Mouse (Mus musculus): ENCODE results near the gene Sec24a. TPM values are rescaled to one million over a fixed set of nuclear protein-coding genes. Genes with fewer than 3 reads are reported as not detected.
"Not testable (repeated sequence)": the region's sequence is repeated elsewhere in the genome, so short reads cannot be mapped to it uniquely, and the experiment has no call there.

Gene Sec24a
- polyA plus RNA-seq, 1 experiment from 2014 or later, result 14.6 TPM

GRCm38 (mm10) chr11:51677737-51678418 is 85.6 kb downstream of the Sec24a start:
- 75% methylated on average over 6 of the region's 6 CpGs for WGBS
- H3K4me2 ChIP-seq (ENCODE audit: low read length), result no peak overlapping the region
- H3K4me3 ChIP-seq (replicated peaks; ENCODE audit: low read length), result no peak overlapping the region
- no peak for ATAC-seq
- H3K9me3 ChIP-seq (ENCODE audit: control insufficient read depth, low read length), result no peaks in the 10 kb centered on the region
- H3K9ac ChIP-seq (replicated peaks; ENCODE audit: low read depth, low read length), result no peak overlapping the region
- no peaks in the 10 kb centered on the region for H3K4me1 ChIP-seq (replicated peaks; ENCODE audit: control insufficient read depth, insufficient read depth, low read length)
- H3K27ac ChIP-seq (ENCODE audit: low read length), result no peak overlapping the region
- H3K27me3 ChIP-seq (replicated peaks; ENCODE audit: control insufficient read depth, insufficient read depth, low read length), result no peaks in the 10 kb centered on the region
- H3K36me3 ChIP-seq (ENCODE audit: control insufficient read depth, insufficient read depth), result no peaks in the 10 kb centered on the region

DNA sequence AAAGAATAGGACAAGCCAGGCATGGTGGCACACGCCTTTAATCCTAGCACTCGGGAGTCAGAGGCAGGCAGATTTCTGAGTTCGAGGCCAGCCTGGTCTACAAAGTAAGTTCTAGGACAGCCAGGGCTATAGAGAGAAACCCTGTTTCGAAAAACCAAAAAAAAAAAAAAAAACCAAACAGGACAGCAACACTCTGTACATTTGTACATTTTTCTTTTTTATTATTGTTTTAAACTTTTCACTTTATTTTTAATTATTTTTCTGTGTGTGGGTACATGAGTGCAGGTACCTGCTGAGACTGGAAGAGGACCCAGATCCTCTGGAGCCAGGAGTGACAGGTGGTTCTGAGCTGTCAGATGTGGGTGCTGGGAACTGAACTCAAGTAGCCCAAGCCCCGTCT is 88.0 kb downstream of the Sec24a start:
- no peak overlapping the region for H3K27ac ChIP-seq (ENCODE audit: low read length)
- ATAC-seq, result no peak

GRCm38 (mm10) chr11:51673291-51673690 is 90.1 kb downstream of the Sec24a start:
- no peak overlapping the region for H3K4me3 ChIP-seq (replicated peaks; ENCODE audit: low read length)
- H3K9me3 ChIP-seq (ENCODE audit: control insufficient read depth, low read length), result no peaks in the 10 kb centered on the region
- no peaks in the 10 kb centered on the region for H3K36me3 ChIP-seq (ENCODE audit: control insufficient read depth, insufficient read depth)
- H3K27me3 ChIP-seq (replicated peaks; ENCODE audit: control insufficient read depth, insufficient read depth, low read length), result no peaks in the 10 kb centered on the region
- no peak overlapping the region for H3K9ac ChIP-seq (replicated peaks; ENCODE audit: low read depth, low read length)
- no peak overlapping the region for H3K27ac ChIP-seq (ENCODE audit: low read length)
- H3K4me1 ChIP-seq (replicated peaks; ENCODE audit: control insufficient read depth, insufficient read depth, low read length), result no peaks in the 10 kb centered on the region
- WGBS, result 80% methylated on average over 9 of the region's 9 CpGs
- ATAC-seq, result no peak
- no peak overlapping the region for H3K4me2 ChIP-seq (ENCODE audit: low read length)

More for the DNA sequence above, 88.0 kb downstream of the Sec24a start:
- WGBS, result 80% methylated on average over 5 of the region's 5 CpGs
- no peaks in the 10 kb centered on the region for H3K27me3 ChIP-seq (replicated peaks; ENCODE audit: control insufficient read depth, insufficient read depth, low read length)
- no peak overlapping the region for H3K4me3 ChIP-seq (replicated peaks; ENCODE audit: low read length)
- no peaks in the 10 kb centered on the region for H3K36me3 ChIP-seq (ENCODE audit: control insufficient read depth, insufficient read depth)
- H3K9me3 ChIP-seq (ENCODE audit: control insufficient read depth, low read length), result no peaks in the 10 kb centered on the region
- no peak overlapping the region for H3K9ac ChIP-seq (replicated peaks; ENCODE audit: low read depth, low read length)
- H3K4me2 ChIP-seq (ENCODE audit: low read length), result no peak overlapping the region
- H3K4me1 ChIP-seq (replicated peaks; ENCODE audit: control insufficient read depth, insufficient read depth, low read length), result no peaks in the 10 kb centered on the region

DNA sequence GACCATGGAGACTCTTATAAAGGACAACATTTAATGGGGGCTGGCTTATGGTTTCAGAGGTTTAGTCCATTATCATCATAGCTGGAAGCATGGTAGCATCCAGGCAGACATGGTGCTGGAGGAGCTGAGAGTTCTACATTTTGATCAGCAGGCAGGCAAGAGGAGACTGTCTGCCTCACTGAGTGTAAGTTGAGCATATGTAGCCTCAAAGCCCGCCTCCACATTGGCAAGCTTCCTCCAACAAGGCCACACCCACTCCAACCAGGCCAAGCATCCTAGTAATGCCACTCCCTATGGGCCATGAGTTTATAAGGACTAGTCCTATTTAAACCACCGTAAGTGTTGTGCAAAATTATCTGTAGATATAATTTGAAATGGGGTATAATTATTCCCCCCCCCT is 92.1 kb downstream of the Sec24a start:
- Histone ChIP-seq H3K27me3 (replicated peaks; ENCODE audit: control insufficient read depth, insufficient read depth, low read length) (no peaks in the 10 kb centered on the region), H3K36me3 (ENCODE audit: control insufficient read depth, insufficient read depth) (no peaks in the 10 kb centered on the region), H3K9me3 (ENCODE audit: control insufficient read depth, low read length) (no peaks in the 10 kb centered on the region), H3K27ac (ENCODE audit: low read length) (no peak overlapping the region), H3K4me3 (replicated peaks; ENCODE audit: low read length) (no peak overlapping the region), H3K4me2 (ENCODE audit: low read length) (no peak overlapping the region), H3K9ac (replicated peaks; ENCODE audit: low read depth, low read length) (no peak overlapping the region), H3K4me1 (replicated peaks; ENCODE audit: control insufficient read depth, insufficient read depth, low read length) (no peaks in the 10 kb centered on the region)
- 83% methylated on average over 2 of the region's 2 CpGs for WGBS
- ATAC-seq, result no peak

- no peak overlapping the region for H3K4me3 ChIP-seq (replicated peaks; ENCODE audit: low read length)
- 91% methylated on average over 7 of the region's 7 CpGs for WGBS
- no peak for ATAC-seq
Measured at GRCm38 (mm10) chr11:51670846-51671245, 92.6 kb downstream of the Sec24a start.

DNA sequence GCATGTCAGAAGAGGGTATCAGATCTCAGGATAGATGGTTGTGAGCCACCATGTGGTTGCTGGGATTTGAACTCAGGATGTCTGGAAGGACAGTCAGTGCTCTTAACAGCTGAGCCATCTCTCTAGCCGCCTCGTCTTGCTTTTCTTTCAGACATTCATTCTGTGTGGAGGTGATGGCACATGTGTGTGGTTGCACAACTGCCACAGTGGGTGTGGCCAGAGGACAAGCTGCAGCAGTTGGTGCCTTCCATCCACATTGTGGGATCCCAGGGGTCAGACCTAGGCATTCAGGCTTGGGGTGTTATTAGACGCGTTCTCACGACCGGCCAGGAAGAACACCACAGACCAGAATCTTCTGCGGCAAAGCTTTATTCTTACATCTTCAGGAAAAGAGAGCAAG is 98.7 kb downstream of the Sec24a start:
- H3K9ac ChIP-seq (replicated peaks; ENCODE audit: low read depth, low read length); ATAC-seq; H3K4me1 ChIP-seq (replicated peaks; ENCODE audit: control insufficient read depth, insufficient read depth, low read length); H3K9me3 ChIP-seq (ENCODE audit: control insufficient read depth, low read length); H3K4me3 ChIP-seq (replicated peaks; ENCODE audit: low read length); H3K4me2 ChIP-seq (ENCODE audit: low read length); H3K36me3 ChIP-seq (ENCODE audit: control insufficient read depth, insufficient read depth); H3K27ac ChIP-seq (ENCODE audit: low read length); H3K27me3 ChIP-seq (replicated peaks; ENCODE audit: control insufficient read depth, insufficient read depth, low read length): not testable (repeated sequence)
- WGBS, result 90% methylated on average over 7 of the region's 7 CpGs

More at GRCm38 (mm10) chr11:51670846-51671245, 92.6 kb downstream of the Sec24a start:
- H3K4me2 ChIP-seq (ENCODE audit: low read length), result no peak overlapping the region
- H3K9ac ChIP-seq (replicated peaks; ENCODE audit: low read depth, low read length), result no peak overlapping the region
- no peak overlapping the region for H3K27ac ChIP-seq (ENCODE audit: low read length)
- no peaks in the 10 kb centered on the region for H3K27me3 ChIP-seq (replicated peaks; ENCODE audit: control insufficient read depth, insufficient read depth, low read length)
- H3K36me3 ChIP-seq (ENCODE audit: control insufficient read depth, insufficient read depth), result no peaks in the 10 kb centered on the region
- no peaks in the 10 kb centered on the region for H3K9me3 ChIP-seq (ENCODE audit: control insufficient read depth, low read length)
- no peaks in the 10 kb centered on the region for H3K4me1 ChIP-seq (replicated peaks; ENCODE audit: control insufficient read depth, insufficient read depth, low read length)

- no peak for ATAC-seq
- Histone ChIP-seq H3K27ac (ENCODE audit: low read length) (no peak overlapping the region), H3K9me3 (ENCODE audit: control insufficient read depth, low read length) (no peaks in the 10 kb centered on the region), H3K4me3 (replicated peaks; ENCODE audit: low read length) (no peak overlapping the region), H3K9ac (replicated peaks; ENCODE audit: low read depth, low read length) (no peak overlapping the region), H3K27me3 (replicated peaks; ENCODE audit: control insufficient read depth, insufficient read depth, low read length) (no peaks in the 10 kb centered on the region), H3K4me1 (replicated peaks; ENCODE audit: control insufficient read depth, insufficient read depth, low read length) (no peaks in the 10 kb centered on the region), H3K4me2 (ENCODE audit: low read length) (no peak overlapping the region), H3K36me3 (ENCODE audit: control insufficient read depth, insufficient read depth) (no peaks in the 10 kb centered on the region)
- WGBS, result 69% methylated on average over 6 of the region's 7 CpGs
Measured at GRCm38 (mm10) chr11:51662632-51663031, 100.8 kb downstream of the Sec24a start.

DNA sequence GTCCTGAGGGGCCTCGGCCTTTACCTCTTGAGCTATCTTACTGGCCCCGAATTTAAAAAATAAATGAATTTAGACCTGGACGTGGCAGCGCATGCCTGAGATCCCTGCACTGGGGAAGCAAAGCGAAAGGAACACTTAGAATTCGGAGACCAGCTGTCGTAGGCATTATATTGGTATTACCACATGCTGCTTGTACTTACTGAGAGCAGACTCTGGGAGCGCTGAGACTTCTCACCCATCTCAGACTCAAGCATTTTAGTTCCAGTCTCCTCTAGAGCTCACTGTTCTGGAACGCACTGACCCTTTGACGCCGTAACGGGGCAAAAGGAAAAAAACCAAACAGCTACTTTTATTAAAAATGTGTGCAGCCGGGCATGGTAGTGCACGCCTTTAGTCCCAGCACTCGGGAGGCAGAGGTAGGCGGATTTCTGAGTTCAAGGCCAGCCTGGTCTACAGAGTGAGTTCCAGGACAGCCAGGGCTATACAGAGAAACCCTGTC is 101.5 kb downstream of the Sec24a start:
- 80% methylated on average over 16 of the region's 16 CpGs for WGBS
- Histone ChIP-seq H3K4me3 (replicated peaks; ENCODE audit: low read length) (no peak overlapping the region), H3K9ac (replicated peaks; ENCODE audit: low read depth, low read length) (no peak overlapping the region), H3K27ac (ENCODE audit: low read length) (no peak overlapping the region), H3K4me2 (ENCODE audit: low read length) (no peak overlapping the region), H3K36me3 (ENCODE audit: control insufficient read depth, insufficient read depth) (no peaks in the 10 kb centered on the region), H3K9me3 (ENCODE audit: control insufficient read depth, low read length) (no peaks in the 10 kb centered on the region), H3K27me3 (replicated peaks; ENCODE audit: control insufficient read depth, insufficient read depth, low read length) (no peaks in the 10 kb centered on the region), H3K4me1 (replicated peaks; ENCODE audit: control insufficient read depth, insufficient read depth, low read length) (no peaks in the 10 kb centered on the region)
- ATAC-seq, result no peak

GRCm38 (mm10) chr11:51658705-51659104 is 104.7 kb downstream of the Sec24a start:
- H3K4me2 ChIP-seq (ENCODE audit: low read length), result no peak overlapping the region
- WGBS, result 64% methylated on average over 6 of the region's 6 CpGs
- H3K4me3 ChIP-seq (replicated peaks; ENCODE audit: low read length), result no peak overlapping the region
- no peaks in the 10 kb centered on the region for H3K4me1 ChIP-seq (replicated peaks; ENCODE audit: control insufficient read depth, insufficient read depth, low read length)
- H3K9ac ChIP-seq (replicated peaks; ENCODE audit: low read depth, low read length), result no peak overlapping the region
- H3K27ac ChIP-seq (ENCODE audit: low read length), result no peak overlapping the region
- no peaks in the 10 kb centered on the region for H3K9me3 ChIP-seq (ENCODE audit: control insufficient read depth, low read length)
- no peaks in the 10 kb centered on the region for H3K36me3 ChIP-seq (ENCODE audit: control insufficient read depth, insufficient read depth)
- H3K27me3 ChIP-seq (replicated peaks; ENCODE audit: control insufficient read depth, insufficient read depth, low read length), result no peaks in the 10 kb centered on the region
- ATAC-seq, result no peak

GRCm38 (mm10) chr11:51658291-51658690 is 105.1 kb downstream of the Sec24a start:
- Histone ChIP-seq H3K4me1 (replicated peaks; ENCODE audit: control insufficient read depth, insufficient read depth, low read length) (no peaks in the 10 kb centered on the region), H3K4me2 (ENCODE audit: low read length) (no peak overlapping the region), H3K36me3 (ENCODE audit: control insufficient read depth, insufficient read depth) (no peaks in the 10 kb centered on the region), H3K9me3 (ENCODE audit: control insufficient read depth, low read length) (no peaks in the 10 kb centered on the region), H3K4me3 (replicated peaks; ENCODE audit: low read length) (no peak overlapping the region), H3K27ac (ENCODE audit: low read length) (no peak overlapping the region), H3K9ac (replicated peaks; ENCODE audit: low read depth, low read length) (no peak overlapping the region), H3K27me3 (replicated peaks; ENCODE audit: control insufficient read depth, insufficient read depth, low read length) (no peaks in the 10 kb centered on the region)
- ATAC-seq, result no peak
- 75% methylated on average over 7 of the region's 7 CpGs for WGBS
